Comparison of ENCODE assay signal across 9 mouse cellular contexts in genomic region chr7:40086236-40086635, GRCm38 (mm10).
DNase-seq lines count a peak whose midpoint lies in the region; ATAC-seq and TF ChIP-seq lines count a peak whose summit lies in the region.
"Had no signal": no experiment of that assay in that cellular context is flagged by ENCODE, and none has a peak within 500 bp of the region (broad histone marks: within the 10 kb centered on the region; RNA-seq: fewer than 3 reads in every experiment).

No protein-coding gene starts in this region.

- H3K4me1 ChIP-seq in hindbrain, embryonic 11.5 days (replicated peaks; ENCODE audit: control insufficient read depth, insufficient read depth, low read length), result no peaks in the 10 kb centered on the region
- H3K4me1 ChIP-seq in hindbrain, embryonic 13.5 days (replicated peaks), result no peaks in the 10 kb centered on the region
- H3K4me1 ChIP-seq: megakaryocyte, embryonic 14.5 days had no signal

- H3K9me3 ChIP-seq in hindbrain, embryonic 11.5 days (ENCODE audit: control insufficient read depth, low read length), result no peaks in the 10 kb centered on the region
- no peaks in the 10 kb centered on the region for H3K9me3 ChIP-seq in hindbrain, embryonic 13.5 days

- no peak for TF ChIP-seq POLR2A in brain, embryonic 14.5 days (IDR thresholded peaks at IDR 0.05; ENCODE audit: borderline replicate concordance, extremely low read depth, insufficient read depth, insufficient read length, poor library complexity, severe bottlenecking)

- ATAC-seq in hindbrain, embryonic 11.5 days (ENCODE audit: low FRiP score), result no peak
- no peak for ATAC-seq in hindbrain, embryonic 13.5 days (ENCODE audit: low FRiP score)

- 57% methylated on average over 2 of the region's 2 CpGs for WGBS in hindbrain, embryonic 11.5 days
- 57% methylated on average over 2 of the region's 2 CpGs for WGBS in hindbrain, embryonic 13.5 days

- H3K36me3 ChIP-seq in hindbrain, embryonic 11.5 days (ENCODE audit: control insufficient read depth, insufficient read depth, low read length), result no peaks in the 10 kb centered on the region
- H3K36me3 ChIP-seq in hindbrain, embryonic 13.5 days, result no peaks in the 10 kb centered on the region

- no peak overlapping the region for H3K4me3 ChIP-seq in hindbrain, embryonic 11.5 days (ENCODE audit: low read depth, low read length)
- no peak overlapping the region for H3K4me3 ChIP-seq in hindbrain, embryonic 13.5 days
- H3K4me3 ChIP-seq: megakaryocyte, embryonic 14.5 days had no signal

- no peak overlapping the region for H3K27ac ChIP-seq in hindbrain, embryonic 11.5 days (ENCODE audit: low read depth, low read length)
- H3K27ac ChIP-seq in hindbrain, embryonic 13.5 days, result no peak overlapping the region

- no peaks in the 10 kb centered on the region for H3K27me3 ChIP-seq in hindbrain, embryonic 11.5 days (ENCODE audit: control insufficient read depth, insufficient read depth, low read length)
- no peaks in the 10 kb centered on the region for H3K27me3 ChIP-seq in hindbrain, embryonic 13.5 days
- H3K27me3 ChIP-seq: megakaryocyte, embryonic 14.5 days had no signal

- no peak overlapping the region for H3K4me2 ChIP-seq in hindbrain, embryonic 11.5 days (replicated peaks; ENCODE audit: low read depth, low read length)
- H3K4me2 ChIP-seq in hindbrain, embryonic 13.5 days, result no peak overlapping the region

- DNase-seq in hindbrain, embryonic 11.5 days (ENCODE audit: low spot score), result peak; percentile 21
- DNase-seq in retina, postnatal 1 day, result peak; percentile 25
- DNase-seq in retina, embryonic 14.5 days (ENCODE audit: low spot score), result no peak
- peak; percentile 30 for DNase-seq in brain, embryonic 14.5 days (ENCODE audit: low read depth)
- DNase-seq in skeletal muscle tissue, adult 2 months (ENCODE audit: low read depth, low spot score), result peak; percentile 19
- DNase-seq in spleen, postnatal 4 days (ENCODE audit: low spot score in 2 of 2), result no peak
- DNase-seq in urinary bladder, postnatal 25 days (ENCODE audit: low spot score), result no peak

- TF ChIP-seq CTCF in brain, embryonic 14.5 days (IDR thresholded peaks at IDR 0.05; ENCODE audit: borderline replicate concordance, extremely low read depth, insufficient read depth, insufficient read length), result peak; percentile 38; the same call in 1 of the 2 replicates

- H3K9ac ChIP-seq in hindbrain, embryonic 11.5 days (ENCODE audit: low read depth, low read length), result no peak overlapping the region
- no peak overlapping the region for H3K9ac ChIP-seq in hindbrain, embryonic 13.5 days

Comparison
In these comparisons a context has a peak if more than half of its experiments do, and no peak if none do; other contexts are left out.
1. DNase-seq: peak in hindbrain, embryonic 11.5 days (single experiment), retina, postnatal 1 day (single experiment), brain, embryonic 14.5 days (single experiment) and skeletal muscle tissue, adult 2 months (single experiment); none in retina, embryonic 14.5 days (single experiment), spleen, postnatal 4 days (0 of 2) and urinary bladder, postnatal 25 days (single experiment).